Mouse (Mus musculus) thymus, postnatal 14 days (tissue): ENCODE measurements around the gene Dact2.
A peak's percentile ranks its signal among the peaks of the same experiment; 100 is the strongest.

Experiments used
- DNase-seq: peaks from one replicate; pipeline ENCODE4 v3.0.0; 2021

The Dact2 gene

GRCm38 (mm10) chr17:14207093-14207561, 3.0 kb upstream of the Dact2 start:
- DNase-seq: no peak

GRCm38 (mm10) chr17:14206062-14206461, 2.0 kb upstream of the Dact2 start:
- peak; percentile 63 for DNase-seq

- no peak for DNase-seq
Observed at GRCm38 (mm10) chr17:14205236-14205635, 1.1 kb upstream of the Dact2 start.

GRCm38 (mm10) chr17:14203121-14203941, 773 bp downstream of the Dact2 start:
- no peak for DNase-seq

GRCm38 (mm10) chr17:14202291-14203030, 1.6 kb downstream of the Dact2 start:
- no peak for DNase-seq

GRCm38 (mm10) chr17:14201281-14201787, 2.8 kb downstream of the Dact2 start:
- no peak for DNase-seq

GRCm38 (mm10) chr17:14200206-14200605, 3.9 kb downstream of the Dact2 start:
- no peak for DNase-seq

- no peak for DNase-seq
Observed at GRCm38 (mm10) chr17:14199621-14200020, 4.5 kb downstream of the Dact2 start.

- DNase-seq: no peak
Observed at GRCm38 (mm10) chr17:14192924-14193323, 11.2 kb downstream of the Dact2 start.

GRCm38 (mm10) chr17:14192432-14192831, 11.7 kb downstream of the Dact2 start:
- DNase-seq: no peak

GRCm38 (mm10) chr17:14188455-14188854, 15.6 kb downstream of the Dact2 start:
- no peak for DNase-seq

- DNase-seq: no peak
Observed at GRCm38 (mm10) chr17:14187096-14187495, 17.0 kb downstream of the Dact2 start.

GRCm38 (mm10) chr17:14186176-14186575, 17.9 kb downstream of the Dact2 start:
- no peak for DNase-seq

GRCm38 (mm10) chr17:14184192-14184814, 19.8 kb downstream of the Dact2 start:
- no peak for DNase-seq

- no peak for DNase-seq
Observed at GRCm38 (mm10) chr17:14183717-14184116, 20.4 kb downstream of the Dact2 start.

- DNase-seq: no peak
Observed at GRCm38 (mm10) chr17:14182860-14183259, 21.2 kb downstream of the Dact2 start.

GRCm38 (mm10) chr17:14178911-14179310, 25.2 kb downstream of the Dact2 start:
- no peak for DNase-seq

- DNase-seq: no peak
Observed at GRCm38 (mm10) chr17:14178475-14178874, 25.6 kb downstream of the Dact2 start.

- no peak for DNase-seq
Observed at GRCm38 (mm10) chr17:14178049-14178448, 26.1 kb downstream of the Dact2 start.

GRCm38 (mm10) chr17:14177018-14177417, 27.1 kb downstream of the Dact2 start:
- no peak for DNase-seq

- DNase-seq: no peak
Observed at GRCm38 (mm10) chr17:14175704-14176103, 28.4 kb downstream of the Dact2 start.

GRCm38 (mm10) chr17:14175019-14175418, 29.1 kb downstream of the Dact2 start:
- DNase-seq: no peak

GRCm38 (mm10) chr17:14174401-14174800, 29.7 kb downstream of the Dact2 start:
- DNase-seq: no peak
